Mouse (Mus musculus) neural tube, postnatal 0 days (tissue): ENCODE results near the gene Slc25a42. TPM values are rescaled to one million over a fixed set of nuclear protein-coding genes. Genes with fewer than 3 reads are reported as not detected.

Experiments used
- polyA plus RNA-seq: library from polyadenylated mRNA; unstranded; fragments of >200 nt; fragmentation: Nextera tagmentation; extraction: Ambion mirVana; gene quantifications from 2 replicates; pipeline ENCODE4 v1.2.1, GENCODE M21; 2015

The Slc25a42 gene
- polyA plus RNA-seq: 9.7 and 11.9 TPM in 2 replicates

DNA sequence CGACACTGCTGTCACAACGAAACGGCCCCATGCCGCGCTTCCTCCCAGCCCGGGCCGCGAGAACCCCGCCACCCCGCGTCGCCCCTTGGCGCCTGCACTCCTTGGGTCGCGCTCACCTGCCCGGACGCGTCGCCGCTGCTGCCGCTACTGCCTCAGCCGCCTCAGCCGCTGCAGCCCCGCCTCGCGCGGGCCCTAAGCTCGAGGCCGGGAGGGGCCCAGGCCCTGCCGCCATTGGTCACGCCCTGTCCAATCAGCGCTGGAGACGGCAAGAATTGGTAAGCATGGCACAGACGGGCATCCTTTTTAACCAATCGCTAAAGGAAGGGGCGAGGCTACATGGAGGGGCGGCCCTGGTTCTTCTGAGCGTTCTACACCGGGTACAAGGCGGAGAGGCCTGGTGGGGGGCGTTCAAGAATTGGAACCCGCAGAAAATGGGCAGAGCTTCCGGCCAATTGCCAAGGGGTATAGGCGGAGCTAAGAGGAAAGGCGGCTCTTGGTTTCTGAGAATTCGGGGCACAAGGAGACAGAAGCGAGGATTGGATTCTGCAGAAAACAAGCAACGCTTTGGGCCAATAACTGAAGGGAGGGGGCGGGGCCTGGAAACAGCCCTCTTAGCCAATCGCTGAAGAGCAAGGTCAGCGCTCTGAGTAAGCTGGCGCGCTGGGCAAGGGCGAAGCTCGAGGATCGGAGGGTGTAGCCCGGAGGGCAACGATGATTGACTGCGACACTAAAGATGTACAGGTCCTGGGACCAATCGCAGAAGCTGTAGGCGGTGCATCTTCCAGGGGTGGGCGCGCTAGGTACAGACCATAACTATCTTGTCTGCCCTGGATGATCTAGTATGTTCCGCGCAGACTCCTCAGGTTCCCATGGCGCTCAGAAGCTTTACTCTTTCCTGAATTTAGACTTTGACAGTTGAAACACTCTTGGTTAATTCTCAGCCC lies at the start of gene Slc25a42:
TSS of gene Slc25a42 (minus strand) at position 194 of the 944 bp plus-strand sequence.

DNA sequence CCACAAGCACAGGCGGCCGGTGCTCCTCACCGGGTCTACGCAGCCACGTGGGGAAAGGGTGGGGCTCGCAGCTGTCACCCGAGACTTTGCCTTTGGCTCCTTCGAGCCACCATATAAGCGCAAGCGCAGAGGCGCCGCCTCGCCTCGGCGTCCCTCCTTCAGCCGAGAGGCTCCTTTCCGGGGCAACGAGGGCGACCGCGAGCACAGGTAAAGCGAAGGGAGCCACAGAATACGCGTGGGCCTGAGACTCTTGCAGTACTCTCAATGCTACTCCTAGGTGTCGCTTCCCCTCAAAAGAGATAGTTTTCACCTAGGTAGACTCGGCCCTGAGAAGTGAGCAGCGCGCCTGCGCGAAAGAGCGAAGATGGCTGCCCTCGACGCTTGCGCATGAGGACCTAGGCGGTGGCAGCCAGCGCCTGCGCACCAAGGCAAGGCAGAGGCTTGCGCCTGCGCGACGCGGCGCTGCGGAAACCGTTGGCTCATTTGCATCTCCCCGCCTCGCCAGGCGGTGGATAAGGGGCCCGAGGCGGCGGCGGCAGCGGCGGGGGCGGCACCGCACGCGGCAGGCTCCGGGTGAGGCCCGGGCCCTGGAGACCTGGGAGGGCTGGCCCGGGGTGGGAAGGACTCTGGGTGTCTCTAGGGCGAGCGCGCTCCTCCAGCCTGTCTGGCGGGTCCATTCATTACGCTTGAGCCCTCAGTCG lies 22.1 kb upstream of the Slc25a42 start, which contains the start of the genes Sugp2 and Armc6:
TSS of gene Sugp2 (plus strand) at position 147 of the 701 bp plus-strand sequence.
TSS of gene Armc6 (minus strand) at position 387 of the 701 bp plus-strand sequence.

DNA sequence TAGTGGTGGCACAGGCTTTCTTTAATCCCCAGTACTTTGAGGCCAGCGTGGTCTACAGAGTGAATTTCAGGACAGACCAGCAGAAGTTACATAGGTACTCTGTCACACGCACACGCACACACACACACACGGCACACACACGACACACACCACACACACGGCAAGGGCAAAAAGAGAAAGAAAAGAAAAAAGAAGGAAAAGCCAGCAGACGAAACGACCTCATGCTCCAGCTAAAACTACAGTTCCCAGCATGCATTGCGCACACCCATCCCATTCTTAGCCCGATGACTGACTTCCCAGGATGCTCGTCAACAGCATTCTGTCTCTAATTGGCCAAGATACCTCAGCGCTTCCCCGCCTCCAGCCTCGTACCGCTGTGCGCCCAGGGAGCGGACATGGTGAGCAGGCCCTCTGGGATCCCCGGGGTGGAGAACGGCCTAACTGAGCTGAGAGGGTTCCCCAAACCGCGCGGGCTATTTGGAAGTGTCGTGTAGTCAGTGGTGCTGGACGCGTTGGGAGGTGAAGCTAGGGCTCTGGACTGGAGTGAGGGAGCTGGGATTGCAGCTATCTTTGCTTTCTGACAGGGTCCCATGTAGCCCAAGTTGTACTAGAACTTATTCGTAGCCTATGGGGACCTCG lies 39.9 kb downstream of the Slc25a42 start, which contains the start of gene Tmem161a:
TSS of gene Tmem161a (plus strand) at position 314 of the 639 bp plus-strand sequence.

DNA sequence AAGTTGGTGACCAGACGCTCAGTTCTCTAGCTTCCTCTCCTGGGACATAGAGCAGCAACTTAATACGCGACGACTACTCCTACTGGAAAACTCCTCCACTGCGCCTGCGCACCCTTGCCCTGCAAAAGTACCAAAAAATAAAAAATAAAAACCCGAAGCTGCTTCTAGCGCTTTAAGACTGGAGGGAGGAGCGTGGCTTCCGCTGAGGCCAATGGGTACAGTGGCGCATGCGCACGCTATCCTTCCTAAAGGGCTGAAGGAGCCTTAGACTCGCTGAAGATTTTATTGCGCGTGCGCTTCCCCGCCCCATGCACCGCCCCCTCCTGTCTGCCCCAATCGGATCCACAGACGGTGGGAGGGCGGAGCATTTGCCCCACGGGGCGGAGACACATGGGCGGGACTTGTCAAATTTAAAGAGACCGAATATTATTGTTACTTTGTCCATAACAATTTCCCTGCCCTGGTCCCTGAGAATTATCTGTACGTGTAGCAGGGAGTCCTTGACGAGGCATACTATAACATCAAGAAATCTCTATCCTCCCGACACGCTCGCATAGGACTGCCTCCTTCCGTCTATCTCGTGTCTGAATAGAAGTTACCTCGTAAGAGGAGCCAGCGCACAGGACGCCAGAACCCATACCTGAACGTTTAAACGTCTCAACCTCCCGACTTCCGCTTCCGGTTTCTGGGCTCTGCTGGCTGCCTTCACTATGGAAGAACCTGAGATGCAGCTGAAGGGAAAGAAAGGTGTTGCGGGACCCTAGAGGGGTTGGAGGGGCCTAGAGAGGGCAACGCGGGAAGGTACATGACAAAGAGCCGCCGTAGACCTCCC lies 72.9 kb downstream of the Slc25a42 start, which contains the start of the genes Rfxank, Borcs8 and Mef2b:
TSS of gene Rfxank (minus strand) at position 129 of the 832 bp plus-strand sequence.
TSS of gene Borcs8 (plus strand) at position 474 of the 832 bp plus-strand sequence.
TSS of gene Mef2b (plus strand) at position 686 of the 832 bp plus-strand sequence.

Other genes starting within 250 kb of the Slc25a42 start
- 21.7 and 22.7 TPM in 2 replicates for gene Gatad2a, start 215.9 kb downstream of the Slc25a42 start, polyA plus RNA-seq
- gene Mau2, start 169.6 kb downstream of the Slc25a42 start, polyA plus RNA-seq: 46.3 and 53.0 TPM in 2 replicates
- 44.5 and 49.6 TPM in 2 replicates for gene Sugp1, start 169.5 kb downstream of the Slc25a42 start, polyA plus RNA-seq
- gene Tm6sf2, start 139.4 kb downstream of the Slc25a42 start, polyA plus RNA-seq: 0.95 and 1.3 TPM in 2 replicates
- gene Hapln4, start 128.8 kb downstream of the Slc25a42 start, polyA plus RNA-seq: 5.0 and 5.7 TPM in 2 replicates
- 175 and 230 TPM in 2 replicates for gene Ncan, start 91.4 kb downstream of the Slc25a42 start, polyA plus RNA-seq
- gene Nr2c2ap, start 81.0 kb downstream of the Slc25a42 start, polyA plus RNA-seq: 47.6 and 50.5 TPM in 2 replicates
- 9.5 and 10.8 TPM in 2 replicates for gene Rfxank, start 73.2 kb downstream of the Slc25a42 start, polyA plus RNA-seq
- 57.1 and 64.0 TPM in 2 replicates for gene Borcs8, start 72.8 kb downstream of the Slc25a42 start, polyA plus RNA-seq
- 1.8 and 2.2 TPM in 2 replicates for gene Mef2b, start 72.6 kb downstream of the Slc25a42 start, polyA plus RNA-seq
- 43.9 and 44.9 TPM in 2 replicates for gene Tmem161a, start 39.9 kb downstream of the Slc25a42 start, polyA plus RNA-seq
- gene Sugp2, start 21.9 kb upstream of the Slc25a42 start, polyA plus RNA-seq: 58.4 and 66.4 TPM in 2 replicates
- 103 and 111 TPM in 2 replicates for gene Armc6, start 22.2 kb upstream of the Slc25a42 start, polyA plus RNA-seq
- 19.1 and 21.1 TPM in 2 replicates for gene Homer3, start 70.5 kb upstream of the Slc25a42 start, polyA plus RNA-seq
- gene Ddx49, start 90.2 kb upstream of the Slc25a42 start, polyA plus RNA-seq: 37.9 and 42.1 TPM in 2 replicates
- gene Cope, start 90.2 kb upstream of the Slc25a42 start, polyA plus RNA-seq: 301 and 337 TPM in 2 replicates
- 64.3 and 66.1 TPM in 2 replicates for gene Cers1, start 103.5 kb upstream of the Slc25a42 start, polyA plus RNA-seq
- gene Gdf1, start 117.5 kb upstream of the Slc25a42 start, polyA plus RNA-seq: 6.2 and 9.8 TPM in 2 replicates
- 11.1 and 12.8 TPM in 2 replicates for gene Upf1, start 141.0 kb upstream of the Slc25a42 start, polyA plus RNA-seq
- gene Comp, start 161.3 kb upstream of the Slc25a42 start, polyA plus RNA-seq: 1.1 and 1.3 TPM in 2 replicates
- 37.6 and 49.6 TPM in 2 replicates for gene Crtc1, start 227.3 kb upstream of the Slc25a42 start, polyA plus RNA-seq